Mouse (Mus musculus): Measurements from ENCODE around the gene Brms1. TPM values are rescaled to one million over a fixed set of nuclear protein-coding genes. Genes with fewer than 3 reads are reported as not detected.
"Not testable (repeated sequence)": the region's sequence is repeated elsewhere in the genome, so short reads cannot be mapped to it uniquely, and the experiment has no call there.

Gene Brms1
- total RNA-seq, 2 experiments from 2014 or later = 22.4 to 23.2 TPM

DNA sequence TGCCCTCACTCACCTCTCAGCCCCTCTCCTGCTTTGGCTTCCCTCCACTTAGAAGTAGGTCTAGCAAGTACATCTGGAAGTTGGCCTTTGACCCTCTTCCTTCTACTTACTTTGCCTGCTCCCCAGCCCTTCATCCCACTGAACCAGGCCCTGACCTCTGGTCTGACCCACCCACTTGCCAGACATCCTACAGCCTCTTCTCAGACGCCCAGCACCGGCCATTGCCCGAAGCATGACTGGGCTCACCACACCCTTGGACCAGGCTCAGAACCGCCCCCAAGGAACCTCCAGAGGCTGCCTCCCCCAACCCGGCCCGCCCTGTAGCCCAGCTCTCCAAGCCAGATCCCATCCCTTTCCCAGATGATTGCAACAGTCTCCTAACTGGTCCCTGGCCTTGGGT lies 21.3 kb downstream of the Brms1 start:
- no peak for DNase-seq (ENCODE audit: low spot score in 2 of 2)

- no peak for DNase-seq (ENCODE audit: low spot score in 2 of 2)
These were observed 23.9 kb downstream of the Brms1 start for GRCm38 (mm10) chr19:5065104-5065503.

DNA sequence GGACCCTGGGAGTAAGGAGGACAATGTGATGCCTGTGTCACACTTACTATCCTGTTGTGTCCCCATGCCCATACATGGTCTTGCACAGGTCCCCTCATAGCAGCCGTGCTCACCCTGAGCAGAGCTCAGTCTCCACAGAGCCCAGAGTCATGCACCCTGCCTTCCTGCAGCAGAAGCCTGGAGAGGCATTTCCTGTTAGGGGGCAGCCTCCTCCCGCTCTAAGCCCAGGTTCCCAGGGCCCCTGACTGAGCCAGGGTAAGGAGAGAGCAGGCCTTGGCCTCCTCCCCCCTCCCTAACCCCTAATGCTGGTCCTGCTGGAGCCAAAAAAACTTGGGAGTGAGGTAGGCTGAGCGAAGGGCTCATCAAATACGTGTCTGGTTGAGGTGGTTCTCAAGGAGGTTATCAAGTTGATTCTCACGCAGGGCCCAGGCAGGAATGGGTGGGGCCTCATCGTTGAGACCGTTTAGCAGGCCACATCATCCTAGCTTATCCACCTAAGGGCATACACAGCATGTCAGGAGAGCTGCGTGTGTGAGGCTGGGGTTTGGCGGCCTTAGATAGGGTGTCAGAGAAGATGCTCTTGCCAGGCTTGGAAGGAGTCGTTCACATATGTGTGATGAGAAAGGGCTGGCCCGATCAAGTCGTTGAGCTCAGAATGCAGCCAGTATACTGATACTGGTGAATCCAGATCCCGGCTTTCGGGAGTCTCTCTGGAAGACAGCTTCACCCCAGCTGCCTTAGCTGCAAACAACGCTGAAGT lies 26.1 kb downstream of the Brms1 start:
- DNase-seq (ENCODE audit: low spot score in 2 of 2) = no peak

- DNase-seq (ENCODE audit: low spot score in 2 of 2) = no peak
These were observed 26.9 kb downstream of the Brms1 start, which contains the start of gene Cd248 for GRCm38 (mm10) chr19:5067867-5068569. TSS of gene Cd248 (plus strand) at chr19:5068078.

DNA sequence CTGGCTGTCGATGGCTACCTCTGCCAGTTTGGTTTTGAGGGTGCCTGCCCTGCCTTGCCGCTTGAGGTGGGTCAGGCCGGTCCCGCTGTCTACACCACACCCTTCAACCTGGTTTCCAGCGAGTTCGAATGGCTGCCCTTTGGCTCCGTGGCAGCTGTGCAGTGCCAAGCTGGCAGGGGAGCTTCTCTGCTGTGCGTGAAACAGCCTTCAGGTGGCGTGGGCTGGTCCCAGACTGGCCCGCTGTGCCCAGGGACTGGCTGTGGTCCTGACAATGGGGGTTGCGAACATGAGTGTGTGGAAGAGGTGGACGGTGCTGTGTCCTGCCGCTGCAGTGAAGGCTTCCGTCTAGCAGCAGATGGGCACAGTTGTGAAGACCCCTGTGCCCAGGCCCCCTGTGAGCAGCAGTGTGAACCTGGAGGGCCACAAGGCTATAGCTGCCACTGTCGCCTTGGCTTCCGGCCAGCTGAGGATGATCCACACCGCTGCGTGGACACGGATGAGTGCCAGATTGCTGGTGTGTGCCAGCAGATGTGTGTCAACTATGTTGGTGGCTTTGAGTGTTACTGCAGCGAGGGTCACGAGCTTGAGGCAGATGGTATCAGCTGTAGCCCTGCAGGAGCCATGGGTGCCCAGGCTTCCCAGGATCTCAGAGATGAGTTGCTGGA lies 27.5 kb downstream of the Brms1 start:
- DNase-seq (ENCODE audit: low spot score in 2 of 2) = no peak

DNA sequence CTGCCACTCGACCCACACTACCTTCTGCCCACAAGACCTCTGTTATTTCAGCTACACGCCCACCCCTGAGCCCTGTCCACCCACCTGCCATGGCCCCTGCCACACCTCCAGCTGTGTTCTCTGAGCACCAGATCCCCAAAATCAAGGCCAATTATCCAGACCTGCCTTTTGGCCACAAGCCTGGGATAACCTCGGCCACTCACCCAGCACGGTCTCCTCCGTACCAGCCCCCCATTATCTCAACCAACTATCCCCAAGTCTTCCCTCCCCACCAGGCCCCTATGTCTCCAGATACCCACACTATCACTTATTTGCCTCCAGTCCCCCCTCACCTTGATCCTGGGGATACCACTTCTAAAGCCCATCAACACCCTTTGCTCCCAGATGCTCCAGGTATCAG lies 28.3 kb downstream of the Brms1 start:
- DNase-seq (ENCODE audit: low spot score in 2 of 2) = no peak

DNA sequence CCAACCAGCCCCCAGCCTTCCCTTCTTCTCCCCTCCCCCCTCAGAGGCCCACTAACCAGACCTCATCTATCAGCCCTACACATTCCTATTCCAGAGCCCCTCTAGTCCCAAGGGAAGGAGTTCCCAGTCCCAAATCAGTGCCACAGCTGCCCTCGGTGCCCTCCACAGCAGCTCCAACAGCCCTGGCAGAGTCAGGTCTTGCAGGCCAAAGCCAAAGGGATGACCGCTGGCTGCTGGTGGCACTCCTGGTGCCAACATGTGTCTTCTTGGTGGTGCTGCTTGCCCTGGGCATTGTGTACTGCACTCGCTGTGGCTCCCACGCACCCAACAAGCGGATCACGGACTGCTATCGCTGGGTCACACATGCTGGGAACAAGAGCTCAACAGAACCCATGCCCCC lies 28.8 kb downstream of the Brms1 start:
- DNase-seq (ENCODE audit: low spot score in 2 of 2) = no peak

DNA sequence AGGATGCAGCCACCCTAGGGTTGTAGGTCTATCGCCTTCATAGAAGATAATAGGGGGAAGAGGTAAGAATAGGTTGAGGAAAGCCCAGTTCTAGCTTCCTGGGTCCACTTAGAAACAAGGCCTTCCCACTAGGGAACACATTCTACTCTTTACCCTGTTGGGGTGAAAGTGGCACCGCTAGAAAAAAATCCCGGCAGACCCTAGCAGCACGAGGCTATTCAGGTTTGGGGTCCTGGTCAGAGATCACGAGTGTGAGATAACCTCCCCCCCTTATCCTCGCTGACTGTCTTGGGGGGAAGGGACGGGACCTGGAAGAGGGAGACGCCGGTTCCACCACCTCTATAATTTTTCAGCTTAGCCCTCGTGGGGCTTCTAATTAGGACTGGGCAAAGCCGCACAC lies 29.9 kb downstream of the Brms1 start:
- no peak for DNase-seq (ENCODE audit: low spot score in 2 of 2)

GRCm38 (mm10) chr19:5071545-5072369 lies 30.6 kb downstream of the Brms1 start:
- DNase-seq (ENCODE audit: low spot score in 2 of 2) = peak in 1 of 2 experiments; percentile 48

- peak in 1 of 2 experiments; percentile 6 for DNase-seq (ENCODE audit: low spot score in 2 of 2)
These were observed 31.4 kb downstream of the Brms1 start for GRCm38 (mm10) chr19:5072389-5073019.

GRCm38 (mm10) chr19:5073028-5073427 lies 31.9 kb downstream of the Brms1 start:
- peak in 1 of 2 experiments; percentile 59 for DNase-seq (ENCODE audit: low spot score in 2 of 2)

DNA sequence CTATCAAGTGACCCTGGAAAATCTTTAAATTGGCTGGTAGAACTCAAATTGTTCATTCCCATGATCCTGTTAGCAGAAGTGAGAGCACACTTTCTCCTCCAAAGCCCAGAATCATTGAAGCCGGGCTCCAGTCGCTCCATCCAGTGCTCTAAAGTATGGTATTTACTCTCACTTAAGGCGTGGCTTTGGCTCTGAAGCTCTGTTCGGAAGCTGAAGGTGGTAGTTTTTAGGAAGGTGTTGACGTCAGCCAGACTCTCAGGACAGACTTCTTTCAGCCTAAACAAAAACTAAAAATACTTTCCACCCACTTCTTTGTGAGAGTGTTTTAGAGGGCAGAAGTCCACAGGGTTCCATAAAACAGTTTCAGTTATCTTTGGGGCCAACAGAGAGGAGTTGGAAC lies 32.4 kb downstream of the Brms1 start:
- DNase-seq (ENCODE audit: low spot score in 2 of 2) = no peak

- no peak for DNase-seq (ENCODE audit: low spot score in 2 of 2)
These were observed 38.1 kb downstream of the Brms1 start for GRCm38 (mm10) chr19:5079279-5079678.

DNA sequence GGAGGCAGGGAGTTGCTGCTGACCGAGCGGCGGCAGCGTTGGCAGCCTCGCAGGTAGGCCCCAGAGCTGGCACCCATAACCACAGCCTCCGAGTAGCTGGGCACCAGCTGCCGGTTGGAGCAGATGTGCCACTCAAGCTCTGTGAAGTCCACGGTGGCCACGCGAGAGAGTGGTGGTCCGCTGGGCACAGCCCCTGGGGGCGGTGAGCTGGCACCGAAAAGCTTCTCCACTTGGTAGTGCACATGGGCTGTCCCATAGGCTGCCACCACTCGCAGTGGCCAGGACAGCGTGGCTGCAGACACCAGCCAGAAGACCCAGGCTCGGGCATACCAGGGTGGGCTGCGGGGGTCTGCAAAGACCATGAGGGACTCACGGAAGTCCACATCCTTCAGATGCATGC lies 40.9 kb downstream of the Brms1 start:
- no peak for DNase-seq (ENCODE audit: low spot score in 2 of 2)

DNA sequence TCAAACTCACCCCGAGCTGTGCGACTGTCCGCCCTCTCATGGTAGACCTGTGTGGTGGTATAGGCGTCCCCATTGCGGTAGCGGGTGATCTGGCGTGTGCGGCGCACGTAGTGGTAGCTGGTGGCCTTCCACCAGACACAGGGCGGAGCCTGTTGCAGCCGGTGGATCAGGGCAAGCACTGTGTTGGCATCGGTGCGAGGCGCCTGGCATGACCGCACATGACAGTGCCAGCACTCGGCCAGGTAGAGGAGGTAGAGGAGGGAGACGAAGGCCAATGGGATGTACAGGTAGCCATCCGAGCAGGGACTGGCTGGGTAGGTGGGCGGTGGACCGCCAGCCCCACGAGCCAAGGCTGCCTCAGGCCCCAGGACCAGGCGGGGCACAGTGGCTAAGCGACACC lies 41.4 kb downstream of the Brms1 start:
- no peak for DNase-seq (ENCODE audit: low spot score in 2 of 2)

GRCm38 (mm10) chr19:5083961-5084833 lies 43.0 kb downstream of the Brms1 start:
- peak in 1 of 2 experiments; percentile 25 for DNase-seq (ENCODE audit: low spot score in 2 of 2)

DNA sequence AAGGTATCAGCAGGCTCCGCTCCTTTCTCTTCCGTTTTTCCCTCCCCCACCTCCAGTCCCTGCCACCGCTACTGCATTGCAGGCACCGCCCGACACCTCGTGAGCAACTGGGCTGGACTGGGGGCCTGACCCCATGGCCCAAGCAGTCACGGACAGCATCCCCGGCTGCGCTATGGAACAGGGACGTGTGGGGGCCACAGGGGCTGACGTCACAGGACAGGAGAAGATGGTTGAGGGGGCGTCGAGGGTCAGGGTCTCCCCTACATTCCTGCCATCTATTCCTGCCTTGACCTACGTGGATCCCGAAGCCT lies 43.6 kb downstream of the Brms1 start:
- DNase-seq (ENCODE audit: low spot score in 2 of 2) = no peak

DNA sequence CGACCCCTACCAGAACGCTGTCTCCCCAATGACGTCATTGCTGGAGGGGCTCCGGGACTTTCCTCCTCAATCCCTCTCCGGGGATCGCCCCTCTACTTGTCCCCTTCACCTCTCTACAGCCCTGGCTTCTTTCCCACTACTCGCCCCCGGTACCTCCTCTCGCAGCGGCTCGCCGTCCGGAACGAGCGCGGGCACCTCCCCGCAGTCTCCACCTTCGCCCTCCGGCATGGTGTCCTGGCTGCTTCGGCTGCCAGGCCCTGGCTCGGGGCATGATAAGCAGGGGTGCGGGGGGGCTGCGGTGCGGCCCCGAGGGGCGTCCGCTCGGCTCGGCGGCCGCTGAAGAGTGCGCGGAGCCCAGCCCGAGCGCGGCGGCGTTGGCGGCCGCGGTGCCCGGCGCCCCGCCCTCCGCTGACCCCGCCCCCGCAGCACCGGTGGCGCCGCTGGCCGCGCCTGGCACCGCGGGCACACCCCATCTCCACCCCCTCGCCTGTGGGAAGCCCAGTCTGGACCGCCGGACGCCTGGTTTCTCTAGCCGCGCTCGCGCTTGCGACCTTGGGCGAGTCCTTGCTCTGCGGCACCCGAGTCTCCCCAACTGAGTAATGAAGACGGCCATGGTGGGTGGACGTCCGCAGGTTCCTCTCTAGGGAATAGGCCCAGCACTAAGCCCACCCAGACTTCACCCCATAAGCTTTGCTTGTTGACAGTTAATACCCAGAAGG lies 44.1 kb downstream of the Brms1 start, which contains the start of gene Tmem151a:
Gene Tmem151a, minus strand, starts transcription at position 387 of the 719 bp plus-strand sequence.
- peak in 1 of 2 experiments; percentile 65 for DNase-seq (ENCODE audit: low spot score in 2 of 2)

DNA sequence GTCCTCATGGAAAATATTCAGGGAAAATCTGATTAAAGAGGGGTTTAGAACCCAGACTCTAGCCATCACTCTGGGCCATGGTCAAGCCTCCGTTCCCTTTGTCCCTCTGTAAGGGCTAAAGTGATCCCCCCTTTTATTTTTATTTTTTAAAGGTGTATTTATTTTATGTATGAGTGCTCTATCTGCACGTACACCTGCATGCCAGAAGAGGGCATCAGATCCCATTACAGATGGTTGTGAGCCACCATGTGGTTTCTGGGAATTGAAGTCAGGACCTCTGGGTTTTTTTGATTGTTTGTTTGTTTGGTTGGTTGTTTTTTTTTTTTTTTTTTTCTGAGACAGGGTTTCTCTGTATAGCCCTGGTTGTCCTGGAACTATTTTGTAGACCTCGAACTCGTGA lies 45.4 kb downstream of the Brms1 start:
- DNase-seq (ENCODE audit: low spot score in 2 of 2) = not testable (repeated sequence)

Data from layer of hippocampus, adult 18-20 months (tissue).